Mouse (Mus musculus) heart, postnatal 0 days (tissue): ENCODE measurements around the gene Mroh3.

Experiments used
- CTCF ChIP-seq: IDR thresholded peaks from 2 replicates; pipeline ENCODE4 v1.5.1; 2016; ENCODE audit warnings: antibody characterized with exemption, control low read depth, low read depth
- EP300 ChIP-seq: IDR thresholded peaks from 2 replicates; pipeline ENCODE4 v1.6.1; 2016; ENCODE audit warnings: antibody characterized with exemption, low read depth

GRCm38 (mm10) chr1:136178741-136179140 lies 33.9 kb downstream of the Mroh3 start:
- no peak for TF ChIP-seq CTCF
- no peak for TF ChIP-seq EP300
